Mouse (Mus musculus) left cerebral cortex, adult 8-10 months (tissue): Measurements from ENCODE around the gene H2-Oa. TPM values are rescaled to one million over a fixed set of nuclear protein-coding genes. Genes with fewer than 3 reads are reported as not detected.

Source experiments
- DNase-seq, 2 experiments: peaks; one replicate each; pipeline ENCODE4 v3.0.0; 2022; ENCODE audit warnings: low spot score in 2 of 2
- total RNA-seq, 4 experiments: library from RNA; stranded (reverse); gene quantifications; 2 replicates each; pipeline ENCODE4 v1.2.4; 2022

The H2-Oa gene
- total RNA-seq, 4 experiments from 2014 or later: 0.44 to 2.2 (median 1.7) TPM; not detected in 1

DNA sequence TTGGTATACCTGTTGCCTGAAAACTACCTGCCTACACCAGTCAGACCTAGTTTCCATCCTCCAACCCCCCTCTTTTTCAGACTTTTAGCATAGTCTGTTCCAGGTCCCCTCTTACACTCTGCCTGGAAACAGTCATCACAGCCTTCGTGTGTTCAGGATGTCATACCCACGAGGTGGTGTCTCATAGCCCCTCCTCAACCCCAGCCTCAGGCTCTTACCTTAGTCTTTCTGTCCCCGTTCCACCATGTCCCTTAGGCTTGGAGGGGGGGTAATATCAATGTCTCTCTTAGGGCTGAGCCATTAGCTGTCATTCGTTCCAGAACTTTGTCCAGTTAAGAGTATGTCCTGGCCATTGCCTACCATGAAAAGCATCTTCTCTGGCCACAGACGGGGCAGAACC, 9.0 kb downstream of the H2-Oa start:
- DNase-seq: no peak

DNA sequence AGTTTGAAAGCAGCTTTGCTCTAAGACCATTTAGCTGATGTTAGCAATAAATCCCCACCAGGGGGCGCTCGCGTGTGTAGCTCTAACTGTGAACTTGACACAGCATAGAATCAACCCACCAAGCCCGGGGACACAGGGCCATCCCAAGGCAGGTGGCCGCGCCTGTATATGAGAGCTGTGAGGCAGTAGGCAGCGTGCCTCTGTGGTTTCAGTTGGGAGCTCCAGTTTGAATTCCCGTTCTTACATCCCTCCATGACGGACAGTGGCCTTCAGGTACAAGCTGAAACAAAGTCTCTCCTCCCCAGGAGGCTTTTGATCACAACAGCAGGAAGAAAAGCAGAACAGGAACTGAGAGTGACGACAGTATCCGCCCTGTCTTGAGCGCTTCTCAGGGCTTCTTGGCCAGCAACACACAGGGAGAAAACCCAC, 9.5 kb downstream of the H2-Oa start:
- peak; percentile 77 to 91 for DNase-seq

DNA sequence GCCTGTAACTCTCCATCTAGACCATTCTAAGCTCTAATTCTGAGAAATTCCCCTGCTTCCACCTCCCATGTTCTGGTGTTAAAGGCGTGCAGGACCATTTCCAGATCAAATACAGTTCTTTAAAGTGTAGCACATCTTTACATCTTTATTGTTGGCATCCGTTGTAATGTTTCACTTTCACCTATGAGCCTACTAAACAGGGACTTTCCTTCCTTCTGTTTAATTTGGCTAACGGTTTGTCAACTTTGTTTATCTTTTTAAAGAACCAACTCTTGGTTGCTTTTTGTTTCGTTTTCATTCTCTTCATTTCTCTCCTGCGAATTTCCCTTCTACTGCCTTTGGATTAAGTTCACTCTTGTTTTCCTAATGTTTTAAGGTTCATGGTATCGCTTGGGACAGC, 10.7 kb downstream of the H2-Oa start:
- DNase-seq: no peak

DNA sequence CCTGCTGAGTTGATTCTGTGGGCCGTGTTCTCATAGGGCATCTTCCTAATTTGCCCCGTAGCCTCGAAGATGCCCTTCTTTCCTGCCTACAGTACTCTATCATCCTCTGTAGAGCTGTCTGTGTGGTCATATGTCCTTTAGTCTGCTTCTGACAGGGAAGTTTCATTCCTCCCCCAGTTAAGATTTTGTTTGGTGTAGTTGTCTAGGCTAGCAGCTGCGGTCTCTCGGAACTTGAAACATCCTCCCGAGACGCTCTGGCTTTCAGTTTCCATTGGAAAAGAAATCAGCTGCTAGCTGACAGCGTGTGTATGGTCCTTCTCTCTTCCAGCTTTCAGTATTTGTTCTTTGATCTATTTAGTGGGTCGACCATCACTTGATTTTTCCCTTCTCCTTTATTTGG, 12.7 kb downstream of the H2-Oa start:
- DNase-seq: no peak

DNA sequence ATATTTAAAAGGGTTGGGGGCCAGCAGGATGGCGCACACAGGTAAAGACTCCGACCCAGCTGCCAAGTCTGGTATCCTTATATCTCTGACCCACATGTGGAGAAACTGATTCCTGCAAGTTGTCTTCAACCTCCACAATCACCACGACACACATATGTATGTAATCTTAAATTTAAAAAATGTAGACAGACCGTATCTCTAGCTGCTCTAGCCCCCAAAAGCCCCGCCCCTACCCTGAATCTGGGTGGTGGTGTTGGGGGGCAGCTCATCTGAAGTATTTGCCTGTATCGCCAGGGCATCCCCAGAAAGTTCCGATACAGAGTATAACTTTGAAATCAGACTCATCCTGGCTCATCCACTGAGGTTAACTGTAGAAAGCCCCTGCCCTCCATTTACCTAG, 14.4 kb downstream of the H2-Oa start:
- DNase-seq: no peak

DNA sequence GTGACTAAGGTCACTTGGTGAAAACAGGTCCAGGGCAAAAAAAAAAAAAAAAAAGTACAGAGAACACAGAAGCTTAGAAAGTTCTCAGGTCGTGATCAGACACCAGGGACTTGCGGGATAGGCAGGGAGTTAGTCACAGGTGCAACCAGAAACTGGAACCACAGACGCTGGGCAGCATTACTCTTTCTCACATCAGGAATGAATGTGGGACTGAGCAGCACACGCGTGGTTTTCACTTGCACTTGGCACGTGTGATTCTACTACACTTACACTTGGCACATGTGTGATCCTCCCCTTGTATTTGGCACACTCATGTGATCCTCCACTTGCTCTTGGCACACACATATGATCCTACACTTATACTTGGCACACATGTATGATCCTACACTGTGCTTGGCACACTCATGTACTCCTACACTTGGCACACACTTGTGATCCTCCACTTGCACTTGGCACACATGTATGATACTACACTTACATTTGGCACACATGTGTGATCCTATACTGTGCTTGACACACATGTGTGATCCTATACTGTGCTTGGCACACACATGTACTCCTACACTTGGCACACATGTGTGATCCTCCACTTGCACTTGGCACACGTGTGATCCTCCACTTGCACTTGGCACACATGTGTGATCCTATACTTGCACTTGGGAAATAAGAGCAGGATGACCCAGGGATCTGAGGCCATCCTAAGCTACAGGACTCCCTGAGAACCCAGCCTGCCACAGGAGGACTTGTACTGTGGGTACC, 15.1 kb downstream of the H2-Oa start:
- DNase-seq: no peak

DNA sequence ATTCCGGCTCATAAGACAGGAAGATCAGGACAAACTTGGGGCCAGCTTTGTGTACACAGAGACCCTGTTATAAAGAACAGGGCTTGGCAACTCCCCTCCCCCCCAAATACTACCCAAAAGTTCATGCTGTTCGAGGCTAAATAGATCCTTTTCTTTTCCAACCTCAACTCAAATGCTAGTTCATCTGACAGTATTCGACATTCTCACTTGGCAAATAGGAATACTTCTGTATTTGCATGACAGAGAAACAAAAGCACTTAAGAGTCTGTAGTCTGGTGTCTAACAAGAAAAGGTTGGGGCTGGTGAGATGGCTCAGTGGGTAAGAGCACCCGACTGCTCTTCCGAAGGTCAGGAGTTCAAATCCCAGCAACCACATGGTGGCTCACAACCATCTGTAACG, 16.3 kb downstream of the H2-Oa start:
- DNase-seq: no peak

DNA sequence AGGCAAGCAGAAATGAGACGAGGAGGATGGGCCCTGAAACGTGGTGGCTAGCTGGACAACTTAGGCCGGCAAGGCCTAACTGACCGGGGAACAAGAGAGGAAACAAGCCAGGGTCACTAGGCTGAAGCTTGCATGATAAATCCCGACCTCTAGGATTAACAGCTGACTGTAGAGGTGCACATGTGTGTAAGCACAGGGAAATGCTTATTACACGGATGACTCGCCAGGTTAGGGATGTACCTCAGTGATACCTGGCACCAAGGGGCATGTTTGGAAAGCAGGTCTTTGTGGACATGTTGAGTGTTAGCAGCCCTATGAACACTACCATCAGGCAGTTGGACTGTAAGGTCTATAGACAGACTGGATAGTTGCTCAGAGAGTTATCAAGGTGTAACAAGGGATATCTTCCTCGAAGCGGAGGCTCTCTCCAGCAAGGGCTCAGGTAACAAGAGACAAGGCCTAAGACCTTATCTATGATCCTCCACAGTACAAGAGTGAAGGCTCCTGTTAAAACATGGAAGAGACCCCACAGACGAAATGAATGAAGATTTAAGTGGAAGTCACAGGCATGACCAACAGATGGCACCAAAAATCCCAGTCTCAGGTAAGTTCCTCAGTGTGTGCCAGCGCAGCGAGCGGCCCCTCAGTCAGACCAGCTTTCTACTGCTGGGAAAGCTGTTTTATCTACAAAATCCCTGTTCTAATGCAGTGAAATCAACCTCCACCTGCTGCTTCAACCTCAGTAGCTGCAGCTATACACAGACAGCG, 17.1 kb downstream of the H2-Oa start:
- DNase-seq: no peak

DNA sequence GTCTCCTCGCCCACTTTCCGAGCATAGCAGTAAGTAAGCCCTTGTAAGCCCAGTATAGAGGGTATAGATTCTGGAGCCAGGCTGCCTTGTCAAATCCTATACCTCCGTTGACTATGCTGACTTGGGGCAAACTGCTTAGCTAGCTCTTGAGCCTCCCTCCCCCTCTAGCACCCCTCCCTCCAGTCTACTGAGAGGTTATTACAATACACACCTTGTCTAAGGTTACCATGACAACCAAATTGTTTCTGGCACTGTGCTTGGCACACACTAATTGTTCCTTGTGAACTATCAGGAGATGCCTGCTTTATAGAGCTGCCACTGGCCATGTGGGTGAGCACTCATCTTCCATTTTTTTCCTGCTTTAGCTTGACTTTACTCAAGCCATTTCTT, 17.7 kb downstream of the H2-Oa start:
- DNase-seq: no peak

DNA sequence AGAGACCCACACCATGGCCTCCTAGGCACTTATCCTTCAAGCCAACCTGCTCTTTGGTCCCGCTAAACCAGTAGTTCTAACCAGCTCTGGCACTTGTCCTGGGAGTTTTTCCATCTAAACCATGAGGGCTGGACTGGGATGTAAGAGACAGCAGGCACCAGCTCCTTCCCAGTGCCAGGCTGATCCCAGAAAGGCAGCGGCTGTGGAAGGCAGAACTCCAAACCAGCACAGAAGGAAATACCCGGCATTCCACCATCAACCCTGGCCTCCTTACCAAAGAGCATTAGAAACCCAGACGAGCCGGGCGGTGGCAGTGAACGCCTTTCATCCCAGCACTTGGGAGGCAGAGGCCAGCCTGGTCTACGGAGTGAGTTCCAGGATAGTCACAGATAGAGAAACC, 18.2 kb downstream of the H2-Oa start:
- DNase-seq: no peak

DNA sequence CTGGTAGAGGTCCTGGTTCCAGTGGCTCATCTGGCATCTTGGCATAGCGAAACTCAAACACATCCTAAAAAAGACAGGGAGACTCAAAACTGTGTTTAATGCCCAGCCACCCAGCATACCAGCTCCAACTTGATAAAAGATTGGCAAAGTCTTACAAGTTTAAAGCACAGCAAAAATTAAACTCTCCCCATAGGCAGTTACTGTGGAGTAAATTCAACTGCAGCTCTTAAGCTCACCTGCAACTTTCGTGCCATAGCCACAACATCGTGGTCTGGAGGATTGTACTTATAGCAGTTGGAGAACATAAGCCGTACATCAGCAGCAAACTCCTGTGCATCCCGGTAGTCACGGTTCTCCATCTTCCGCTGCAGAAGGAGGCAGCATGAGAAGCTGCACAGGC, 22.0 kb downstream of the H2-Oa start:
- DNase-seq: no peak

DNA sequence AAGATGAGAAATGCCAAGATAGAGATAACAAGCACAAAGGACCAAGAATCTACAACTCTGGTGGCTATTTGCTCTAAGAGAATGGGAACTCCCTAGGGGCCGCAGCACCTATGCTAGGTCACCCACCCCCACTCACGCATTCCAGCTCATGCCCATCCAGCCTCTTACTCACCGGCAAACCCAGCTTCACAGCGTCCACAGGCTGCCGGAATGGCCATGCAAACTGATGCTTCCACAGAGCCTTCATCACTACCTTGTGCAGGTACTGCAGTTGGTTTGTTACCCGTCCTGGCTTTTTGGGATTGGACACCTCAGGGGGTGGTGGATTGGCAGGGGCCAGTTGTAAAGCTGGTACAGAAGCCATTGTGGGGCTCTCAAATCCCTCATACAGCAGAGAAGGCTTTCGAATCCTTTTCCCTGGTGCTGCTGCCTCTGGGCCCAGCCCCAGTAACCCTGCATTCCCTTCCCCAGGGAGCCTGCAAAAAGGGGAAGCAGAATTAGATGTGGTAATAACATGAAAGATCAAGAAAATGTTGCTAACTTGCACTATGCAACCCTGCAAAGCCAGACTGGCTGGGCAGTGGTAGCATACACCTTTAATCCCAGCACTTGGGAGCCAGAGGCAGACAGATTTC, 24.7 kb downstream of the H2-Oa start:
- no peak for DNase-seq

DNA sequence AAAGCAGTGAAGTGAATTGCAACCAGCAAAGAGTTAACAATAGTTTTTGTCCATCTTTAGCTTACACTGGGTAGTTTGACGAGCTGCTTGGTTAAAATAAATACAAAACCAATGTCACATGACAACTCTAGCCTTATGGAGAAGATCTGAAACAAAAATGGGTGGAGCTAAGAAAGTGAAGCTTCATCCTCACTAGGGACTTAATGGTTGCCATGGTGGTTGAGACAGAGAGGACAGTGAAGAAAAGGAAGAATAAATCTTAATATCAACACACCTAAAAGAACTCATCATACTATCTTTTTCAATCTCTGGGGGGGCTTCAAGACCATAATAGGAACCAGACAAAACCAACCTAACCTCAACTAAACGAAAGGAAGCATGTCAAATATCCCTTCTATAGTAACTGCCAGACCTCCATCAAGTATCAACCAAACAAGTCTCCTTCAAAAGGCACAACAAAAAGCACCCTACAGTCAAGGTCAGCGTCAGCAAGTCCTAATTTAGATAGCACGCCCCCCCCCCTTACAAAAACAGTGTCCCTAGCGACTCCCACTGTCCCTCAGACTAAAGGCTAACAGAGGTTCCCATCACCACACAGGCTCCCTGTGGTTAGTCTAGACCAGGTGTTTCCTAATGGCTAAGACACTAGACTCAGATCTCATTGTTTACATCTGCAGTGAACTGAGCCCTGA, 25.4 kb downstream of the H2-Oa start:
- DNase-seq: no peak

DNA sequence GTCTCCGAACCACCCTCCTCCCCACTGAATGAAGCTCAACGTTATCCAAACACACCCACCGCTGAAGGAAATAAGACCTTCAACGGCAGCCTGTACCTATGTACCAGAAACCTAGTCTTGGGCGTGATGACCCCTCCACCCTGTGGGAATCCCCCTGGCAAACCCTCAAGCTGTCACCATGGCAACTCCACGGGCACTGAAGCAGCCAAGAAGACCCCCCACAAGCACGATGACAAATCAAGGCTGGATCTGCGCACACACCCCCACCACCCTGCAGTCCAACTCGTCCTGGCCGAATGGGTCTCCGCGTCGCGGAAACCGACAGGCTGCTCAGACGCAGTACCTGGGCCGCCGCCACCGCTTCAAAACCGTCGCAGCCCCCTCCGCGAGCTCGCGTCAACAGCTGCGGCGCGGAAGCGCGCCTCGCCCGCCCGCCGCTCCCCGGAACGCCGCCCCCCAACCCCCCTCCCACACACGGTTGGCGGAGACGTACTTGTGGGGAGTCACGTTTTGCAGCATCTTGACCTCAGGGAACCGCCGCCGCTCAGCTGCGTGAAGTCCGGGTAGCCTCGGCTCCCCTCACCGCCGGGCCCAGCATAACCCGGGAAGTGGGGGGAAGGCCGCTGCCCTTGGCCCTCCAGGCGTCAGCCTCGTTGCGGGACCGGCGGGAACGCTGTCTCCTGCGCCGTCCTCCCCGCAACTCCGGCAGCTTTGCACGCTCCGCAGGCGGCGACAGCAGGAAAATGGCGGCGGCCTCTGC, 26.2 kb downstream of the H2-Oa start:
- DNase-seq: no peak

DNA sequence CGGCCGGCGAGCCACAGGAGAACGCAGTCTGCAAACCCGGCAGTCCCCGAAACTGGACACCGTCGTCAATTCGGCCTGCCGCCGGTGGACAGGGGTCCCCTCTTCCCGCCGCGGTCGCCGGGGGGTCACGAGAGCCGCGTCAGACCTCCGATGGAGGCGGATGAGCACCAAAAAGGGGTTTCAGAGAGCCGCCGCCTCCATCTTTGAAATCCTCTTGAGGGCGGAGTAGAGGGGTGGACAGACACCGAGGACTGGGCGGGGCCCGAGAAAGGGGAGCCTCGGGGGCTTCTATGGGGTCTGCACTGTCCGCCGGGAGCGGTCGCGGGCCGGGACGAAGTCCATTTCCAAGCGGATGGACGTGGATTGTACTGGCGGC, 26.7 kb downstream of the H2-Oa start:
- DNase-seq: no peak

DNA sequence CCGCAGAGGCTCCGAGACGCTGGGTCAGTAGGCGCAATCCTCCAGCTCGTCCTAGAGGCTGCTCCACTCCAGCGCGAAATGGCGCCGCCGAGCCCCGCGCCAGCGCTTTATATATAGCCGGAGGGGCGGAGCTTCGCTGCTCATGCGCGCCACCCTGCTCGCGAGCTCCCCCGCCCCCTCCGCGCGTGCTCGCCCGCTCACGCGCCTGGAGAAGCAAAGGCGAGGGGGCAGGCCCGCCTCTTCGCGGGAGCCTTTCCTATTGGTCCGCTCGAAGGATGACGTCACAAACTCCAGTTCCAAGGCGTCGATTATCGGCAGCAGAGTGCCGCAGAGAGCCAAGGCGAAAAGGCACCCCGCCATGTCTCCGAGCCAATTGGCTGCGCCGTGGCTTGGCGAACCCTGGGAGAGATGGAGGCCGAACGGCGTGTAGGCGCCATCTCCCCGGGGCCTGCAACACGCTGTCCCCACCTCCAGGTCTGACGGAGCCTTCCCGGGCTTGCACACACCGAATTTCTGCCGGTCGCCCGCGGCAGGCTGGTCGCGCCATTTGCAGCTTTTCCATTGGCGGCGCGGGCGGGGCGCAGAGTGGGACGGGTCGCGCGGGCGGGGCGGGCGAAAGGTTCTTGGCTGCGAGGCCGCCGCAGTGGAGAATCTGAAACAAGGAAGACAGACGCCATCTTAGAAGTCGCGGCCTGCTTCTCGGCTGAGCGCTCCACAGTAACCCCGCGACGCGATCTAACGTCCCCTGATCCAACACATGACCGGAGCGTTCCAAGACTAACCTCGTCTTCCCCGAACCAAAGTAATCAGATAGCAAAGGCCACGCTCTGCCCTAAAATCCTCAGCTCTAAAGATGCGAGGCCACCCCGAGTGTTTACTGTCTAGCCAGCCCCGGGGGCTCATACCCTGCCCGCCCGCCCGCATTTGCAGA, 27.4 kb downstream of the H2-Oa start, which contains the start of gene H2-DMa:
Gene H2-DMa, plus strand, starts transcription at position 293 of the 931 bp plus-strand sequence.
- peak; percentile 99 for DNase-seq

DNA sequence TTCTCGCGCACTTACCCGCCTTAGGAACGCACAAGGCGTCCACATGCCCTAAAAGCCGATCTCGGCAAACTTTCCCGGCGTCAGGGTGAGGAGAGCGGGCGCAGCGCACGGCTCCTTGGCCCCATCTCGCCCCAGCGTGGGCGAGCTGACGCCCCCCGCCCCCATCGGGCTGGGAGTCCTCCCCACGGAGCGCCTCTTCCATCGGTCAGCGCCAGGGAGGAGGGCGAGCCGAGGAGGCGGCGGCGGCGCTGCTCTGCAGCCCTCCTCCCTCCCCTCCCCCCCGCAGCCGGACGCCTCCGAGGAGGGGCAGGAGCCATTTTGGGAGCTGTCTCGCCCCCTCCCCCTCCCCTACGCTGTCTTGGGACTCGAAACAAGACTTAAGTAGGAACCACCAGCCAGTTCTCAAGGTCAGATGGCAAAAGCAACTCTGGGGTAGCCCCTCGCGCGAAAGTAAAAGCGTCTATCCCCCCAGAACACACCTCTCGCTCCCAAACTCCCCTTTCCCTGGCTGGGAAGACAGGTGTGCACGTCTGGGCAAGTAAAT, 28.1 kb downstream of the H2-Oa start:
- DNase-seq: peak; percentile 63 to 92

DNA sequence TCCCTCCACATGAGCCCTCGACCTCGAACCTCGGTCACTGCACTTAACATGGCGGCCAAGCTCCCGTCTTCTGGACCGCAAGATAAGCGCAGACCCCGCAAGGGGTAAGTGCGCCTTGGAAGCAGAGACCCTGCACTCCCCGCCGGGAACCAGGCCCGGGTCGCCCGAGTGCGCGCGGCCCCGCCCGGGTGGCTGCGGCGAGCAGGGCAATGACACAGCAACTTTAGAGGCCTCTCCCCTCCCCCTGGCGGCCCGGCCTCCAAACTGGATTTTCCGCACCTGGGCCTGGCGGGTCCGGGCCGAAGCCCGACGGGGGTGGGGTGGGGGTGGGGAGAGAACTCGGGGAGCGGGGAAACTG, 28.7 kb downstream of the H2-Oa start:
- peak in 1 of 2 experiments; percentile 71 for DNase-seq

DNA sequence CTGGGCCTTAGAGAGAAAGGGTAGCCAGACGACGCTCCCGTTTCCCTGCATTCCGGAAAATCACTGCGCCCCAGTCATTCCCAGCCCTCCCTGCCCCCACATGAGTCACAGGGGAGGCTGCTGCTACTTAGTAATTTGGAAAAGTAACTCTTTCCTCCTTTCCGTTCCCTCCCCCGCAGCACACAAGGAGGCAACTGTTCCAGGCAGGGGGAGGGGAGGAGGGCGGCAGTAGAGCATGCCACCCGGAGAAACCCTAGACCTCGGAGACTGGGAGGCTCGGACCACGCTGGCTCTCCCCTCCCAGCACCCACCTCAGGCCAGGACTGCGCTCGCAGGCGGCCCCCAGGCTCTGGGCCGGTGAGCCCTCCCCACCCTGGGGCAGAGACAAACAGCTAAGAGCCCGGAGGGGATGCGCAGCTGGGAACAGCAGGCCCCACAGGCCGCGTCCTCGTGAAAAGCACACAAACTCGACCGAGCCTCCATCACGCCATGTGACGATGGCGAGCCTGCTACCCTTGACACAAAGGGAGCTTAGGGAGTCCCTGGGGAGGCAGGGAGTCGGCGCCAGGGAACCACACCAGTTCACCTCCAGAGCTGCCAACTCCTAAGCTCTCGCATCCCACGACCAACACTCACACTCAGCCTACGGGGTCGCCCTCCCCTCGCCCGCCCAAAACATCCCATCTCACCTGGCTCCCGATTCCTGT, 29.2 kb downstream of the H2-Oa start:
- DNase-seq: peak; percentile 76 to 94
